In the genomic region with DNA sequence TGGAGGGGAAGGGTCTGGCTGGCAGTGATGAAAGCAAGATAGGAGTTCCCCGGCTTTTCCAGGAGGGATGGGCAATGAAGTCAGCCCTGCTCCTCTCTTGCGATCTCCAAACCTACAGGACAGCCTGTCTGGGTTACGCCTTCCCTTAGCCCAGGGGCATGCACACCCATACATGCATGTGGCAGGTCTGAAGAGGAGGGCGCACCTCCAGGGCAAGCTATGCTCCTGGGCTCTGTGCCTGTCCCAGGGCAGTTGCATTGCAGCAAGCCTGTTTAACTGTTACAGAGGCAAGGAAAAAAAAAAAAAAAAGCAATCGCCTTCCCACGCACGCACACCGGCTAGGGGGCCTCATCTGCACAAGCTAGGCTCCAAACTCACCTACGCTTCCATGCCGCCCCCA, we compare ENCODE assay signal across 8 mouse cellular contexts.
DNase-seq lines count a peak whose midpoint lies in the region; ATAC-seq lines count a peak whose summit lies in the region.

No protein-coding gene starts in this region.

- DNase-seq in heart, postnatal 14 days, result no peak
- peak; percentile 2 for DNase-seq in T-cell, adult 2 months (ENCODE audit: low spot score)
- DNase-seq in left cerebral cortex, postnatal 36 days (ENCODE audit: low spot score in 2 of 2), result peak; percentile 33 to 40
- DNase-seq in spleen, postnatal 4 days (ENCODE audit: low spot score in 2 of 2), result no peak
- DNase-seq in ovary, postnatal 14 days (ENCODE audit: low spot score), result no peak

- no peaks in the 10 kb centered on the region for H3K9me3 ChIP-seq in heart, embryonic 11.5 days (replicated peaks; ENCODE audit: control insufficient read depth, low read length)
- H3K9me3 ChIP-seq in forebrain, embryonic 13.5 days (replicated peaks), result no peaks in the 10 kb centered on the region
- no peaks in the 10 kb centered on the region for H3K9me3 ChIP-seq in neural tube, embryonic 13.5 days

- peak overlapping the region; percentile 70 for H3K4me2 ChIP-seq in heart, embryonic 11.5 days
- H3K4me2 ChIP-seq in forebrain, embryonic 13.5 days, result peak overlapping the region; percentile 63
- H3K4me2 ChIP-seq in neural tube, embryonic 13.5 days, result peak overlapping the region; percentile 69

- no peaks in the 10 kb centered on the region for H3K36me3 ChIP-seq in heart, embryonic 11.5 days (ENCODE audit: control insufficient read depth, insufficient read depth, low read length)
- no peaks in the 10 kb centered on the region for H3K36me3 ChIP-seq in forebrain, embryonic 13.5 days (ENCODE audit: poor library complexity, severe bottlenecking)
- no peaks in the 10 kb centered on the region for H3K36me3 ChIP-seq in neural tube, embryonic 13.5 days

- 18% methylated on average over 10 of the region's 10 CpGs for WGBS in heart, embryonic 11.5 days (ENCODE audit: insufficient replicate concordance)
- 23% methylated on average over 10 of the region's 10 CpGs for WGBS in forebrain, embryonic 13.5 days
- 22% methylated on average over 10 of the region's 10 CpGs for WGBS in neural tube, embryonic 13.5 days

- intact Hi-C loops in heart, postnatal 14 days (cut with DNase I), result loop anchor here (10.0 kb wide), 1 partner anchor 319 kb away; no protein-coding TSS in a partner anchor
- intact Hi-C loops in left cerebral cortex, postnatal 36 days (cut with DNase I), result loop anchor here (10.0 kb wide), 2 partner anchors 159 to 509 kb away; no protein-coding TSS in a partner anchor

- no peak overlapping the region for H3K27ac ChIP-seq in heart, embryonic 11.5 days (ENCODE audit: low read depth, low read length)
- no peak overlapping the region for H3K27ac ChIP-seq in forebrain, embryonic 13.5 days
- no peak overlapping the region for H3K27ac ChIP-seq in neural tube, embryonic 13.5 days (replicated peaks)

- no peak for ATAC-seq in heart, embryonic 11.5 days (replicated peaks; ENCODE audit: insufficient number of reproducible peaks, low FRiP score, low TSS enrichment)
- peak; percentile 31; the same call in 1 of the 2 replicates for ATAC-seq in forebrain, embryonic 13.5 days
- 0 out of 2 replicates have a peak, but pooled peaks have one; percentile 38 for ATAC-seq in neural tube, embryonic 13.5 days (ENCODE audit: low read depth)

- no peaks in the 10 kb centered on the region for H3K4me1 ChIP-seq in heart, embryonic 11.5 days (ENCODE audit: control insufficient read depth, insufficient read depth, low read length)
- no peaks in the 10 kb centered on the region for H3K4me1 ChIP-seq in forebrain, embryonic 13.5 days
- peaks cover 7% of the 10 kb centered on the region; the same call in 1 of the 2 replicates for H3K4me1 ChIP-seq in neural tube, embryonic 13.5 days (replicated peaks)

- H3K9ac ChIP-seq in heart, embryonic 11.5 days (ENCODE audit: low read depth, low read length), result peak overlapping the region; percentile 65; the same call in 1 of the 2 replicates
- peak overlapping the region; percentile 69 for H3K9ac ChIP-seq in forebrain, embryonic 13.5 days
- peak overlapping the region; percentile 70 for H3K9ac ChIP-seq in neural tube, embryonic 13.5 days

- H3K4me3 ChIP-seq in heart, embryonic 11.5 days (ENCODE audit: low read depth, low read length), result peak overlapping the region; percentile 62
- peak overlapping the region; percentile 56 for H3K4me3 ChIP-seq in forebrain, embryonic 13.5 days
- H3K4me3 ChIP-seq in neural tube, embryonic 13.5 days, result peak overlapping the region; percentile 56

- H3K27me3 ChIP-seq in heart, embryonic 11.5 days (ENCODE audit: control insufficient read depth, insufficient read depth, low read length), result peaks cover 7% of the 10 kb centered on the region; the same call in 1 of the 2 replicates
- no peaks in the 10 kb centered on the region for H3K27me3 ChIP-seq in forebrain, embryonic 13.5 days
- H3K27me3 ChIP-seq in neural tube, embryonic 13.5 days, result no peaks in the 10 kb centered on the region

Comparison
In these comparisons a context has a peak if more than half of its experiments do, and no peak if none do; other contexts are left out.
1. DNase-seq: peak in T-cell, adult 2 months (single experiment) and left cerebral cortex, postnatal 36 days (2 of 2); none in heart, postnatal 14 days (0 of 2), spleen, postnatal 4 days (0 of 2) and ovary, postnatal 14 days (single experiment).
2. Peak in every context shown above with its lines, with median percentiles within 50 percentile points of each other: H3K4me2 ChIP-seq, H3K4me3 ChIP-seq and H3K9ac ChIP-seq.